Mouse (Mus musculus) kidney, postnatal 14 days (tissue): ENCODE results near the gene Gm10100.
"Not testable (repeated sequence)": the region's sequence is repeated elsewhere in the genome, so short reads cannot be mapped to it uniquely, and the experiment has no call there.

Source experiments
- DNase-seq: peaks from one replicate; pipeline ENCODE4 v3.0.0; 2022; ENCODE audit warnings: mixed read lengths

The Gm10100 gene

DNA sequence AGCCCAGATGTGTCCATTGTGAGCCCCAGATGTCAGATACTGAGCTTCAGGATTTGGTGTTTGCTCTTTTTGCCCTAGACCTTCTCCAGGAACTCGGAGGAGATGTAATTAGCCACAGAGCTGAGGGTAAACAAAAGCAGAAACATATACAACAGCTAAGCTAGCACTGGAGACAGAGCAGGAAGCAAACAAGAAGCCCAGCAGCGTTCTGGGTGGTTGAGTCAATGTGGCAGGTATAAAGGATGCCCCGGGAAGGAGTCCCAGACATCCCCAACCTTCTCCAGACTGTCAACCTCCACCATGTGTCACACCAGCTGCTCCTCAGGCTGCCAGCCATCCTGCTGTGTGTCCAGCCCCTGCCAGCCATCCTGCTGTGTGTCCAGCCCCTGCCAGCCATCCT lies at the start of gene Gm10100:
Gene Gm10100 (plus strand): TSS at position 301 of the 400 bp plus-strand sequence.
- DNase-seq: no peak

DNA sequence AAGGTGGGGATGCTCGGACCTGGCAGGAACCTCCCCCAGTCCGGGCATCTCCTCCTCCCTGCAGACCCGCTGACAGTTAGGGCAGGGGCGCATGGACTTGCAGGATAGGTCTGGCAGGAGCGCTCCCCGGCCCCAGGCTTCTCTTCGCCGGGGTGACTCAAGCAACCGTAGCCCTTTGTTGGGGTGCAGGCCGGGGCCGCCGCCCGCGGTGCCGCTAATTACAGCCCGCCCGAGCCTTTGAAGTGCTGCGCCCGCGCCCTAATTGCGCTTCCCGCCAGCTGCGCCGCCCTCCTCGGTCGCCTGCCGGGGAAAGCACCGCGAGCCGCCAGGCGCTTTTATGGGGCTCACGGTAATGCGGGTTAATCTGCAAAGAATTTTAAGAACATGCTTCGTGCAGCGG lies 48.7 kb upstream of the Gm10100 start:
- no peak for DNase-seq

DNA sequence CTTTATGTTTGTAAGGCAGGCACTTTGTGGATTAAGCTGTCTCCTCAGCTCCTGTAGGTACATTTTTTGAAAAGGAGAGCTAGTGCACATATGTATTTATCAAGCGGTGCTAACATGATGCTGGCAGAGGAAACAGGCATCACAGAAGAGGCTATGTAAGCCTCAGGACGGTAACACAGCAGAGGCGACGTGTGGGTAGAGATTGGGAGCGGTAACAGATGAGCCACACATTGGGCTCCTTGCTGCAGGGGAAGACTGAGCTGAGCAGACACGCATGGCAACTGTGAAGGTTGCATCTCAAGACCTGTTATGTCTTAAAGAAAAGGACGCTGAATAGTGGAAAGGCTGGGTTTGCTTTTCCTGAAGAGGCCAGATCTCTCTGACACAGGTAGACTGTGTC lies 43.3 kb upstream of the Gm10100 start:
- no peak for DNase-seq

DNA sequence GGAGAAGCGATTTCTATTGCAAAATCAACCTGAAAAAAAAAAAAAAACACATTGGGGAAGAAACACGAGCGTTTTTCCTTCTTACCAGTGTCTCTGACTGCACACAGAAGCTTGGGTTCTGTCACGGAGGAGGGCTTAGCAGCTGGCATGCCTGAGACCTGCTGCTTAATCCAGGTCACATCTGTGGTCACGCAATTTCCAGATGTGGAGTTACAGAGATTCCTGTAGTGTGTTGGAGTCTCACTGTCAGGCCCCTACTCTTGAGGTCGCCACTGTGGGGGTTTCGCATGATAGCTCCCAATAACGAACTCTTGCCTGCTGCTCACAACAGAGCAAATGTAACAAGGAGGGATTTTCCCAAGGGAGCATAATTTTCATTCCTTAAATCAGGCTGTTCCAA lies 42.1 kb upstream of the Gm10100 start:
- no peak for DNase-seq

DNA sequence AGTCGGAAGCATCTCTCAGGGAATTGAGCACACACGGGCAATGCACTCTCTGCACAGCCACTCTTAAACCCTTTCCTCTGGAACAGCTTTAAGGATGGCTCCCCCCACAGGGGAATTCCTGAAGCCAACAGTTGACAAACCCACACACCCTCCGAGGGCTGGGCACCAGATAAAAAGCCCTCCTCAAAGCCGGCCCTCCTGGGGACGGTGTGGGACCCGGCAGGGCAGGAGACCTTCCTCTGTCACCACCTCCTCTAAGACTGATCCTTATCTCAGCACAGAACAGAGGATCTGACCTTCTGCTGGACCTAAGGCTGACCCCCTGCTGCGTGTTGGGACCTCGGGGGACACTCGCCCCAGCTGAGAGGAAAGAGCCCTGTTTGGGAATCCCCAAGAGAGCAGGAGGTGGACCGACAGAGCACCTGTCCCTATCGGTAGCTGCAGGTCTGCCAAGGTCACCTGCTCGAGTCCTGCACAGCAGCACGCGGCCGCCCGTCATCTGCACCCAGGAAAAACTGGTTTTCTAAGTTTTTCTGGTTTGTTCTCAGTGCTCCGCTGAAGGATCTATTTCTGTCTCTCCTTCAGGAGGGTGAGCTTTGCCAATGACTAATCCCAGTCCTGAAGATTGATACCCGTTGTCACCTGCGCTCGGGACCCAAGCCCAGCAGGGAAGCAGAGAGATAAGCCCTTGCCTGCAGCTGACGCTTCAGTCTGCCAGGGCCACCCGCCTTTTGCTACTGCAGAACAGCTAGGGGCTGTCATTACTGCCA lies 40.2 kb upstream of the Gm10100 start, which contains the start of gene Tspear:
Gene Tspear (plus strand): TSS at position 675 of the 770 bp plus-strand sequence.
- DNase-seq: no peak

DNA sequence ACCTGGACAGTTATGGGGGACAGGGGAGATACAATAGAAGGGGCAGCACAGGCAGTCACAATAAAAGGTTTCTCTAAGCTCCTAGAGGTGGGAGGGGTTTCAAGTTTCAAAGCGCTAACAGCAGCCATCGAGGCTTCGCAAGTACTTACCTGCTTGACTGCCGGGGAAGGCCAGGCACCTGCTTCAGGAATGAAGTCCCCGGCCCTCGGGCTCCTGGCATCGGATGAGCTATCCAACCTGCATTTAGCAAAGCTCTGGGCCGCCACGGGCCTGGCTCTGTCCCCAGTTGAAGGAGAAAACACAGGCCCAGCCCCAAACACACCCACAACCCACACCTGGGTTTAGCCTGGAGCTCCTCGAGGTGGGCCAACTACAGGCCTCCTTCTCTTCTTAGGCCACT lies 39.3 kb upstream of the Gm10100 start:
- no peak for DNase-seq

DNA sequence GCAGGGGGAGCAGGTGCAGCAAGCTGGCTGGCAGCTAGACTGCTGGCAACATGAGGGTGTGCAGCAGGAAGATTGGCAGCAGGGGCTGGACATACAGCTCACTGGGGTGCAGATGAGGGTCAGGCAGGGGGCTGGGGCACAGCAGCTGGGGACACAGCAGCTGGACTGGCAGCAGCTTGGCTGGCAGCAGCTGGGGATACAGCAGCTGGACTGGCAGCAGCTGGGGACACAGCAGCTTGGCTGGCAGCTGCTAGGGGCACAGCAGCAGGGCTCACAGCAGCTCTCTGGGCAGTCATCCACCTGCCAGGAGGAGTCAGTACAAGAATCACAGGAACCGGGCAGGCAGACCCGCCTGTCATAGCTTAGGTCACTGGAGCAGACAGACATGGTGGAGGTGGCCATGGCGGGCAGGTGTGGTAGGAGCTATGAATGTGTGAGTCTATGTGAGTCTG lies 35.9 kb upstream of the Gm10100 start, which contains the start of gene Gm19402:
Gene Gm19402 (minus strand): TSS at position 402 of the 452 bp plus-strand sequence.
- DNase-seq: not testable (repeated sequence)

DNA sequence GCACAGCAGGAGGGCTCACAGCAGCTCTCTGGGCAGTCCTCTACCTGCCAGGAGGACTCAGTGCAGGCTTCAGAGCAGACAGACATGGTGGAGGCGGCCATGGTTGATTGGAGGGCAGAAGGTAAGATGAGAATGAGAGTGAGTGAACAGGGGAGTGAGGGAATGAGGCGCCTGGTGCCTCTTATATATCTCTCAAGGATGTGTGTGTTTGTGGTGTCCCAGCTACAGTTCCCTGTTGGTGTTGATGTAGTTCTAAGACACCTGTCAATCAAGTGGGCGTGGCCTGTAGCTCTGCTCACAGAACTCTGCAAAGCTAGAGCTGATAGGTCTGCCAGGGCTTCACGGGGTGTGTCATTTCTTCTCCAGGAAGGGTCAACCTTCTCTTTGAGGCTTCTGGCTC lies 29.2 kb upstream of the Gm10100 start, which contains the start of gene Gm9508:
Gene Gm9508 (minus strand): TSS at position 101 of the 400 bp plus-strand sequence.
- no peak for DNase-seq

DNA sequence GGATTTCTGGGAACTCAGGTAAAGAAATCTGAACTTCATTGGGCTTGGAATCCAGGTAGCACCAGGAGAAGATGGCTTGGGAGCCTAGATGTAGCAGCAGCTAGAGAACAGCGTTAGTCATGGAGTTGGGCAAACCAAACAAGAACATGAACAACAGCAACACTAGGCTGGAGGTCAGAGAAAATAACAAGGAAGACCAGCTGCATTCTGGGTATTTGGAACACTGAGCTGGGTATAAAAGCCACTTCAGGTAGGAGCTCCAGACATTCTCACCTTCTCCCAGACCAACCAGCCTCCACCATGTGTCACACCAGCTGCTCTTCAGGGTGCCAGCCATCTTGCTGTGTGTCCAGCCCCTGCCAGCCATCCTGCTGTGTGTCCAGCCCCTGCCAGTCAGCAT lies 20.0 kb upstream of the Gm10100 start, which contains the start of gene Gm10272:
Gene Gm10272 (plus strand): TSS at position 301 of the 400 bp plus-strand sequence.
- DNase-seq: no peak

DNA sequence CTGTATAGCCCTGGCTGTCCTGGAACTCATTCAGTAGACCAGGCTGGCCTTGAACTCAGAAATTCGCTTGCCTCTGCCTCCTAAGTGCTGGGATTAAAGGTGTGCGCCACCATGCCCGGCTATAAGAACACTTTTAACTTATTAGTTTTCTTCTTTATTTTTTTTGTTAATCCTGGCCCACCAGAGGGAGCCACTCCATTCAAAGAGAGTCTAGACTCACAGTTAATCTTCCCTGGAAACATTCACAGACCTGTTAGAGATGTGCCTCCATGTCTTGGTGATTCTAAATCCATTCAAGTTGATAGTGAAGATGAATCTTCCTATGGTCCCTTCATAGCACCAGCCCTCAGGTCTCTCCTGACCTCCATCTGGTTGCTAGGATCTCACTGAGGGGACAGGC lies 16.5 kb upstream of the Gm10100 start:
- no peak for DNase-seq

DNA sequence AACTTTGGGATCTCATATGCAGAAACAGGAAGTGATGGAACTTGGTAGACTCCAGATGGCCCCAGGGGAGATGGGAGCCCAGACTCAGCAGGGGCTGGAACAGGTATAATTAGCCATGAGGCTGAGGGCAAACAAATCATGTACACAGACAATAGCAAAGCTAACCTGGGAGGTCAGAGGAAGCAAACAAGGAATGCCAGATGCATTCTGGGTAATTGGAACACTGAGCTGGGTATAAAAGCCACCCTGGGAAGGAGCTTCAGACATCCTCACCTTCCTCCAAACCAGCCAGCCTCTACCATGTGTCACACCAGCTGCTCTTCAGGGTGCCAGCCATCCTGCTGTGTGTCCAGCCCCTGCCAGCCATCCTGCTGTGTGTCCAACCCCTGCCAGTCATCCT lies 15.1 kb upstream of the Gm10100 start, which contains the start of gene Gm10024:
Gene Gm10024 (plus strand): TSS at position 301 of the 400 bp plus-strand sequence.
- DNase-seq: not testable (repeated sequence)

DNA sequence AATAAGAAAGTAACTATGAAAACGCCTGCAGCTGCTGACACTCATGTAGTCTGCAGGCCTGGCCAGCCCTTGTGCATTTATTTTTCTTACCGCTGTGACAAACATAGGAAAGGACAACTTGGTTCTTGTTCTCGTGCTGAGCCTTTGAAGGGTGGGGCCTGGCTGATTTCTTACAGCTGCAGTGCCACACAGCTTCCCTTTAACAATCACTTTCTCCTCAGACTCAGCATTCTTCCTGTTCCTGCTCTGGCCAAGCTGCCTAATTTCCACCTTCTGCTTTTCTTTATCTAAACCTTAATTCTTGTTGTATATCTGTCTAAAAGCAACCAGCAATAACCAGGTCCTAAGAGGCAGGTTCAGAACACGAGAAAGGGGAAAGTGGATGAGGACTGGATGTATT lies 12.6 kb upstream of the Gm10100 start:
- DNase-seq: no peak

DNA sequence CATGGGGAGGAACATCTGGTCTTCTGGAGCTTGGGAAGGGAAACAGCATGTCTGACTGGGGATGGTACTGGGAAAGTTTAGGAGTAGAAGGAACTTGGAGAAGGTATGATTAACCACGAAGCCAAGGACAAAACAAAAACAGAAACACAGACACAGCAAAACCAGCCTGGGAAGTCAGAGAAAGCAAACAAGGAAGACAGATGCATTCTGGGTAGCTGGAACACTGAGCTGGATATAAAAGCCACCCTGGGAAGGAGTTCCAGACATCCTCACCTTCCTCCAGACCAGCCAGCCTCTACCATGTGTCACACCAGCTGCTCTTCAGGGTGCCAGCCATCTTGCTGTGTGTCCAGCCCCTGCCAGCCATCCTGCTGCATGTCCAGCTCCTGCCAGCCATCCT lies 10.8 kb upstream of the Gm10100 start, which contains the start of gene Gm10142:
Gene Gm10142 (plus strand): TSS at position 301 of the 400 bp plus-strand sequence.
- no peak for DNase-seq

DNA sequence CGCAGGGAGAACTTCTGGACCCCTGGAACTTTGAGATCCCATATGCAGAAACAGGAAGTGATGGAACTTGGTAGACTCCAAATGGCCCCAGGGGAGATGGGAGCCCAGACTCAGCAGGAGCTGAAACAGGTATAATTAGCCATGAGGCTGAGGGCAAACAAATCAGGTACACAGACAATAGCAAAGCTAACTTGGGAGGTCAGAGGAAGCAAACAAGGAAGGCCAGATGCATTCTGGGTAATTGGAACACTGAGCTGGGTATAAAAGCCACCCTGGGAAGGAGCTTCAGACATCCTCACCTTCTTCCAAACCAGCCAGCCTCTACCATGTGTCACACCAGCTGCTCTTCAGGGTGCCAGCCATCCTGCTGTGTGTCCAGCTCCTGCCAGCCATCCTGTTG lies 6.0 kb upstream of the Gm10100 start, which contains the start of gene Krtap12-1:
Gene Krtap12-1 (plus strand): TSS at position 301 of the 400 bp plus-strand sequence.
- DNase-seq: not testable (repeated sequence)

DNA sequence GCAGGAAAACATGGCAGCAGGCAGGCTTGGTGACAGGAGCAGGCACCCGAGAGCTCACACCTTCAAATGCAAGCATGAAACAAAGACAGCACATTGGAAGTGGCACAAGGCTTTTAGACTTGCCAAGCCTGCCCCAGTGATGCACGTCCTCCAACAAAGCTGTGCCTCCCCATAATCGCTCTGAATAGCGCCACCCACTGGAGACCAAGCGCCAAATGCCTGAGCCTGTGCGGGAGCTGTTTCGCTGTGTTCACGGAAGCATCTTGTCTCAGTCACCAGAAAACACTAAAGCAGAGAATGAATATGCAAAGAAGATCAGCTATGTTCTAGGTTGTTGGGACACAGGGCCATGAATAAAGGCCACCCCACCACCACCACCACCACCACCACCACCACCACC lies 1.4 kb upstream of the Gm10100 start:
- no peak for DNase-seq

DNA sequence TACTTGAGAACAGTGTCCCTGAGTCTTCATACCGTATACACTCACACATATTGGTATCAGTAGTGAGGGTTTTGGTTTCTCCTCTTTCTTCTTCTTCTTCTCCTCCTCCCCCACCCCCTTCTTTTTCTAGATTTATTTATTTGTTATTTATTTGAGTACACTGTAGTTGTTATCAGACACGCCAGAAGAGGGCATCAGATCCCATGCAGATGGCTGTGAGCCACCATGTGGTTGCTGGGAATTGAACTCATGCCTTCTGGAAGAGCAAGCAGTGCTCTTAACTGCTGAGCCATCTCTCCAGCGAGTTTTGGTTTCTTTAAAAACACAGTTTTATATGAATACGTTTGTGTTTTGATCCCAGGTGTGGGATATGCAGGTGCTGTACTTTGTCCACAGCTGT lies 2.0 kb downstream of the Gm10100 start:
- DNase-seq: no peak

DNA sequence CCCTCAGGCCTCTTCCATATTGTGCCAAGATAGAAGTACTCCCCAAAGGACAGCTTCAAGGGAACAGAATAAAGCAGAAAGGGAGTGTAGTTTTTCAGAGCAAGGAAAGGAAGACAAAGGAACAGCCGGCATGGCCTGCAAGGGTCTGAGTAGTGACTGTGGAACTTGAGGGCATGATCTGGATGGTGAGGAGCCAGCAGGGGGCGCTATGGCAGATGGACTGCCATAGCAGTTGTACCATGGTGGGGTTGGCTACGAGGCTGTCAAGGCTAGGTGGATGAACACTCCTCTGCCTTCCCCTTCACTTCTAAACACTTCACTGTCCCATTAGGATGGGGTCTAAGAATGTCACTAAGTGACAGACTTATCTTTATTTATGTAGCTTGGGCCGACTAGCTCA lies 3.0 kb downstream of the Gm10100 start:
- no peak for DNase-seq

DNA sequence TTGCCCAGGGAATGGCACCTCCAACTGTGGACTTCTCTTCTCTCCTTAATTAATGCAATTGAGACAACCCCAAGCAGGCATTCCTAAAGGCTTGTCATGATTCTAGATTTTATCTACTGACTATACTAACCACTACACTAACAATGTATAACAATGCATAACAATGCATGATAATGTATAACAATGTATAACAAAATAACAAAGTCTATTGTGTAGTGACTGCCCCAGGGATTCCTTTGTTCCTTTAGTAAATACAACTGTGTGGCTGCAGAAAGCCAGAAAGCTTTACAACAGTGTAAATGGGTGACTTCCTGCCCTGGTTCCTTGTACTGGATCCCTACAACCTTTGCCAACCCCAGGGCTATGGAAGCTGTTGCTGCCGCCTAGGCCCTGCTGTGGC lies 9.6 kb downstream of the Gm10100 start:
- DNase-seq: no peak

DNA sequence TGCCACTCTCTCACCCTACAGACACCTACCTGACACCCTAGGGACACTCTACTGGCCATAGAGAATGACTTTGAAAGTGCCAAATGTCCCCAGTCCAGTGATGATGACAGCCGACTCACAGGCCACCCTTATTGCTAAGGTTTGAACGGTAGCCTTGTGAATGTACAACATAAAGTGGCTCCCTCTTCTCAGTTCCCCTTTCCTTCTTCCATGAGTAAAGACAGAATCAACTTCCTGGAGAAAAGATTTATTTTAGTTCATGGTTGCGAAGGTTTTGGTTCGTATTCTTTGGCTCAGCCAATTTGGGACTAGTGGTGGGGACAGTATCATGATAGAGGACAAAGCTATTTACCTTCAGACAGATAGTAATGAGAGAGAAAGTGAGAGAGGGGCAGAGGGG lies 12.6 kb downstream of the Gm10100 start:
- no peak for DNase-seq

DNA sequence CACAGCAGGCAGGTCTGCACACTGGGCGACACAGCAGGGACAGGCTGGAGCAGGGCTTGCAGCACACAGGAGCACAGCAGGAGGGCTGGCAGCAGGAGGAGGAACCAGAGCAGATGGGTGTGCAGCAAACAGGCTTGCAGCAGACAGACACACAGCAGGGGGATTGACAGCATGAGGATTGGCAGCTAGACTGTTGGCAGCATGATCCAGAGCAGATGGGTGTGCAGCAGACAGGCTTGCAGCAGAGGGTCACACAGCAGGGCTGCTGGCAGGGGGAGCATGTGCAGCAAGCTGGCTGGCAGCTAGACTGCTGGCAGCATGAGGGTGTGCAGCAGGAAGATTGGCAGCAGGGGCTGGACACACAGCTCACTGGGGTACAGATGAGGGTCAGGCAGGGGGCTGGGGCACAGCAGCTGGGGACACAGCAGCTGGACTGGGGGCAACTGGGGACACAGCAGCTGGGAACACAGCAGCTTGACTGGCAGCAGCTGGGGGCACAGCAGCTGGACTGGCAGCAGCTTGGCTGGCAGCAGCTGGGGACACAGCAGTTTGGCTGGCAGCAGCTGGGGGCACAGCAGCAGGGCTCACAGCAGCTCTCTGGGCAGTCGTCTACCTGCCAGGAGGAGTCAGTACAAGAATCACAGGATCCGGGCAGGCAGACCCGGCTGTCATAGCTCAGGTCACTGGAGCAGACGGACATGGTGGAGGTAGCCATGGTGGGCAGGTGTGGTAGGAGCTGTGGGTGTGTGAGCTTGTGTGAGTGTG lies 15.8 kb downstream of the Gm10100 start, which contains the start of gene Gm18596:
Gene Gm18596 (minus strand): TSS at position 715 of the 765 bp plus-strand sequence.
- not testable (repeated sequence) for DNase-seq

DNA sequence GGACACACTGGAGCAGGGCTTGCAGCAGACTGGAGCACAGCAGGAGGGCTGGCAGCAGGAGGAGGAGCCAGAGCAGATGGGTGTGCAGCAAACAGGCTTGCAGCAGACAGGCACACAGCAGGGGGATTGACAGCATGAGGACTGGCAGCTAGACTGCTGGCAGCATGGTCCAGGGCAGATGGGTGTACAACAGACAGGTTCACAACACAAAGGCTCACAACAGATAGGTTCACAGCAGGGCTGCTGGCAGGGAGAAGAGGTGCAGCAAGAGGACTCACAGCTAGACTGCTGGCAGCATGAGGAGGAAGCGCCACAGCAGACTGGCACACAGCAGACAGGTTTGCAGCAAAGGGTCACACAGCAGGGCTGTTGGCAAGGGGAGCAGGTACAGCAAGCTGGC lies 24.4 kb downstream of the Gm10100 start:
- DNase-seq: not testable (repeated sequence)

DNA sequence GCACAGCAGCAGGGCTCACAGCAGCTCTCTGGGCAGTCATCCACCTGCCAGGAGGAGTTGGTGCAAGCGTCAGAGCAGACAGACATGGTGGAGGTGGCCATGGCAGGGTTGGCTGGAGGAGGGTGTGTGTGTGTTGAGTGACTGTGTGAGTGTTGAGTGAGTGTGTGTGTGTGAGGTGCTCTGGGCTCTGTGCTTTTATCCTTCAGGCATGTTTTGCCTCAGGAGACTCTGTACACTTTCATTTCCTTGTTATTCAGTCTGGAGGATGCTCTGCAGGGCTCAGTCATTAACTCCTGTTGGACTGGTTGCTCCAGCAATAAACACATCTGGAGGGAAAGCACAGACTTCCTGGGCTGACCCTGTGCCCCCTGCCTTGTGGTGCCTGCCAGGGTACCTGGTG lies 25.0 kb downstream of the Gm10100 start, which contains the start of gene Gm9736:
Gene Gm9736 (minus strand): TSS at position 101 of the 400 bp plus-strand sequence.
- not testable (repeated sequence) for DNase-seq

DNA sequence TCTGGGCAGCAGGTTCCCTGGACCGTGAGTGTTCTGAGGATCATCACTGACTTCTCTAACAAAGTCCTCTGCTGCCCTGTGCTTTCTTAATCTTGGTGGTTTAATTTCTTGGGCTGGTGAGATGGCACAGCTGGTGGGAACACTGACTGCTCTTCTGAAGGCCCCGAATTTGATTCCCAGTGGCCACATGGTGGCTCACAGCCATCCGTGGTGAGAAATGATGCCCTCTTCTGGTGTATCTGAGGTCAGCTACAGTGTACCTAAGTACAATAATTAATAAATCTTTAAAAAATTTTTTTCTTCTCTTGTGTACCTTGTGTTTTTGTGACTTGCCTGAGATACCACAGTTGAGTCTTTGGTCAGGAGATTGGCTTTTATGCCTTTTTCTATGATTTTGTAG lies 26.0 kb downstream of the Gm10100 start:
- not testable (repeated sequence) for DNase-seq
